Mouse (Mus musculus) spleen, postnatal 4 days (tissue): ENCODE measurements at regions not wholly inside any gene's neighbourhood (a gene's known extent, or its start where the extent isn't known, plus 50 kb on each side); places are given as distances from the start of the nearest gene placed in this dataset.
A peak's percentile ranks its signal among the peaks of the same experiment; 100 is the strongest.

ENCODE experiments used
- DNase-seq, 2 experiments: peaks; one replicate each; pipeline ENCODE4 v3.0.0; 2022; ENCODE audit warnings: low spot score in 2 of 2

- peak in 1 of 2 experiments; percentile 59 for DNase-seq
These were observed 66.5 kb upstream of the Adam6b start for GRCm38 (mm10) chr12:113422736-113423254.

DNA sequence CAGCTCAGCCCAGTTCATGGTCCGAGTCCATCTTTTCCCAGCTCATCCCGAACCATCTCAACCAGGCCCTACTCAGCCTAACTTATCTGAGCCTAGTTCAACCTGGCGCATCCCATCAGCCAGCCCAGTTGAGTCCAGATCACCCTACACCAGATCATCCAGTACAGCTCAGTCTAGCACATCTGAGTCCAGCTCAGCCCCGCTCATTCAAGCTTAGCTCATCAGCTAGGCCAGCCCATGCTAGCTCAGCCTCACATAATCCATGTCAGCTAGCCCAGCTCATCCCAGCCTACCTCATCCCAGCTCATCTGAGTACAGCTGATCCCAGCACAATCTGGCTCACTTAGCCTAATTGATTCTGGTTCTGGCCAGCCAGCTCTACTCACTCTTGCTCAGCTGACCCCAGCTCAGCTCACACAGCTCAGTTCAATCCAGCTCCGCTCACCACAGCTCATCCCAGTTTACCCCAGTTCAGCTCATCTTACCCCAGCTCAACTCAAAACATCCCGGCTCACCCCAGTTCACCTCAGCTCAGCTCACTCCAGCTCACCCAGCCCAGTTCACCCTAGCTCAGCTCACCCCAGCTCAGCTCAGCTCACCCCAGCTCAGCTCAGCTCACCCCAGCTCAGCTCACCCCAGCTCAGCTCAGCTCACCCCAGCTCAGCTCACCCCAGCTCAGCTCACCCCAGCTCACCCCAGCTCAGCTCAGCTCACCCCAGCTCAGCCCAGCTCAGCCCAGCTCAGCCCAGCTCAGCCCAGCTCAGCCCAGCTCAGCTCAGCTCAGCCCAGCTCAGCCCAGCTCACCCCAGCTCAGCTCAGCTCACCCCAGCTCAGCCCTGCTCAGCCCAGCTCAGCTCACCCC is 65.3 kb upstream of the Adam6b start:
- DNase-seq: peak in 1 of 2 experiments; percentile 63

- peak in 1 of 2 experiments; percentile 53 for DNase-seq
These were observed 64.6 kb upstream of the Adam6b start for GRCm38 (mm10) chr12:113424598-113425208.

GRCm38 (mm10) chr12:113425209-113426070 is 63.9 kb upstream of the Adam6b start:
- peak in 1 of 2 experiments; percentile 61 for DNase-seq

DNA sequence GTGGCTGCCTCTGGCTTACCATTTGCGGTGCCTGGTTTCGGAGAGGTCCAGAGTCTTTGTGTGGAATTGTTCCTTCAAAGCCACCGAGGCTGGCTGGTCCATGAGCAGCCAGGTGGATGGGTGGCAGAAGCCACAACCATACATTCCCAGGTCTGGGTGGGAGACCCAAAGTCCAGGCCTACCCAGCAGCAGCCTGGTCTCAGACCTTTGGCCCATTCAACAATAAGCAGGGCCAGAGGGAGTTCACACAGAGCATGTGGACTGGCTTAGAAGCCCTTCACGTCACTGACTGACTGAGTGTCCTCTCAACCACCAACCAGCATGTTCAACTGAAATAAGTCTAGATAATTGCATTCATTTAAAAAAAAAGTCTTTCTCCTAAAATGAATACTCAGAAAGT is 62.7 kb upstream of the Adam6b start:
- peak in 1 of 2 experiments; percentile 66 for DNase-seq

- DNase-seq: peak in 1 of 2 experiments; percentile 47
These were observed 62.0 kb upstream of the Adam6b start for GRCm38 (mm10) chr12:113427339-113427738.

GRCm38 (mm10) chr12:113428461-113428860 is 60.9 kb upstream of the Adam6b start:
- no peak for DNase-seq

- no peak for DNase-seq
These were observed 60.4 kb upstream of the Adam6b start for GRCm38 (mm10) chr12:113428901-113429300.

- DNase-seq: no peak
These were observed 59.0 kb upstream of the Adam6b start for GRCm38 (mm10) chr12:113430340-113430739.
